Mouse (Mus musculus): Measurements from ENCODE around the gene Hbb-bt. TPM values are rescaled to one million over a fixed set of nuclear protein-coding genes. Genes with fewer than 3 reads are reported as not detected.
"Not testable (repeated sequence)": the region's sequence is repeated elsewhere in the genome, so short reads cannot be mapped to it uniquely, and the experiment has no call there.

The Hbb-bt gene
- polyA plus RNA-seq, 1 experiment from 2014 or later = 191 TPM

- WGBS = 92% methylated on average over 3 of the region's 3 CpGs
Measured at GRCm38 (mm10) chr7:103825536-103826254, 11.9 kb upstream of the Hbb-bt start.

GRCm38 (mm10) chr7:103824597-103824996 lies 10.8 kb upstream of the Hbb-bt start:
- no peaks in the 10 kb centered on the region for H3K4me1 ChIP-seq
- no peaks in the 10 kb centered on the region for H3K36me3 ChIP-seq
- WGBS = 91% methylated on average over 2 of the region's 2 CpGs
- no peak for DNase-seq (ENCODE audit: low spot score)
- H3K4me3 ChIP-seq = no peak overlapping the region
- H3K9me3 ChIP-seq (replicated peaks) = no peaks in the 10 kb centered on the region
- no peaks in the 10 kb centered on the region for H3K27me3 ChIP-seq (ENCODE audit: low read depth, poor library complexity, severe bottlenecking)
- no peak overlapping the region for H3K27ac ChIP-seq (replicated peaks)

More at GRCm38 (mm10) chr7:103825536-103826254, 11.9 kb upstream of the Hbb-bt start:
- Histone ChIP-seq H3K27ac (replicated peaks) (no peak overlapping the region), H3K4me1 (no peaks in the 10 kb centered on the region), H3K9me3 (replicated peaks) (no peaks in the 10 kb centered on the region), H3K4me3 (no peak overlapping the region), H3K36me3 (no peaks in the 10 kb centered on the region), H3K27me3 (ENCODE audit: low read depth, poor library complexity, severe bottlenecking) (no peaks in the 10 kb centered on the region)
- no peak for DNase-seq (ENCODE audit: low spot score)

- WGBS = 60% methylated on average over 1 of the region's 2 CpGs
Measured at GRCm38 (mm10) chr7:103815085-103815484, 1.3 kb upstream of the Hbb-bt start.

GRCm38 (mm10) chr7:103813152-103813551 lies 644 bp downstream of the Hbb-bt start:
- not testable (repeated sequence) for H3K4me3 ChIP-seq; H3K27me3 ChIP-seq (ENCODE audit: low read depth, poor library complexity, severe bottlenecking); DNase-seq (ENCODE audit: low spot score); H3K4me1 ChIP-seq; H3K9me3 ChIP-seq (replicated peaks); H3K27ac ChIP-seq (replicated peaks); H3K36me3 ChIP-seq
- no CpG with 5 or more reads among the region's 3 CpGs for WGBS

More at GRCm38 (mm10) chr7:103815085-103815484, 1.3 kb upstream of the Hbb-bt start:
- not testable (repeated sequence) for H3K4me3 ChIP-seq; H3K27ac ChIP-seq (replicated peaks); H3K4me1 ChIP-seq; H3K27me3 ChIP-seq (ENCODE audit: low read depth, poor library complexity, severe bottlenecking); H3K9me3 ChIP-seq (replicated peaks); H3K36me3 ChIP-seq; DNase-seq (ENCODE audit: low spot score)

- H3K9me3 ChIP-seq (replicated peaks) = no peaks in the 10 kb centered on the region
- H3K27me3 ChIP-seq (ENCODE audit: low read depth, poor library complexity, severe bottlenecking) = no peaks in the 10 kb centered on the region
- 75% methylated on average over 1 of the region's 1 CpGs for WGBS
- no peak for DNase-seq (ENCODE audit: low spot score)
- no peak overlapping the region for H3K4me3 ChIP-seq
- no peak overlapping the region for H3K27ac ChIP-seq (replicated peaks)
- no peaks in the 10 kb centered on the region for H3K36me3 ChIP-seq
- H3K4me1 ChIP-seq = no peaks in the 10 kb centered on the region
Measured at GRCm38 (mm10) chr7:103812174-103812573, 1.6 kb downstream of the Hbb-bt start.

GRCm38 (mm10) chr7:103811223-103811845 lies 2.5 kb downstream of the Hbb-bt start:
- DNase-seq (ENCODE audit: low spot score) = no peak
- no peaks in the 10 kb centered on the region for H3K27me3 ChIP-seq (ENCODE audit: low read depth, poor library complexity, severe bottlenecking)
- no peak overlapping the region for H3K4me3 ChIP-seq
- no peaks in the 10 kb centered on the region for H3K9me3 ChIP-seq (replicated peaks)
- H3K27ac ChIP-seq (replicated peaks) = no peak overlapping the region
- no peaks in the 10 kb centered on the region for H3K36me3 ChIP-seq
- no peaks in the 10 kb centered on the region for H3K4me1 ChIP-seq
- WGBS = 100% methylated on average over 1 of the region's 1 CpGs

- no peak overlapping the region for H3K27ac ChIP-seq (replicated peaks)
- no peaks in the 10 kb centered on the region for H3K27me3 ChIP-seq (ENCODE audit: low read depth, poor library complexity, severe bottlenecking)
- H3K4me1 ChIP-seq = no peaks in the 10 kb centered on the region
- no peak overlapping the region for H3K4me3 ChIP-seq
- WGBS = 86% methylated on average over 3 of the region's 3 CpGs
- no peak for DNase-seq (ENCODE audit: low spot score)
- no peaks in the 10 kb centered on the region for H3K9me3 ChIP-seq (replicated peaks)
- no peaks in the 10 kb centered on the region for H3K36me3 ChIP-seq
Measured at GRCm38 (mm10) chr7:103810746-103811145, 3.0 kb downstream of the Hbb-bt start.

GRCm38 (mm10) chr7:103810296-103810695 lies 3.5 kb downstream of the Hbb-bt start:
- H3K4me3 ChIP-seq = no peak overlapping the region
- H3K27ac ChIP-seq (replicated peaks) = no peak overlapping the region
- no peak for DNase-seq (ENCODE audit: low spot score)
- WGBS = 90% methylated on average over 1 of the region's 1 CpGs
- no peaks in the 10 kb centered on the region for H3K36me3 ChIP-seq
- no peaks in the 10 kb centered on the region for H3K9me3 ChIP-seq (replicated peaks)
- no peaks in the 10 kb centered on the region for H3K4me1 ChIP-seq
- no peaks in the 10 kb centered on the region for H3K27me3 ChIP-seq (ENCODE audit: low read depth, poor library complexity, severe bottlenecking)

GRCm38 (mm10) chr7:103809801-103810155 lies 4.0 kb downstream of the Hbb-bt start:
- H3K27me3 ChIP-seq (ENCODE audit: low read depth, poor library complexity, severe bottlenecking) = no peaks in the 10 kb centered on the region
- no peak overlapping the region for H3K4me3 ChIP-seq
- no peaks in the 10 kb centered on the region for H3K4me1 ChIP-seq
- H3K36me3 ChIP-seq = no peaks in the 10 kb centered on the region
- DNase-seq (ENCODE audit: low spot score) = no peak
- H3K9me3 ChIP-seq (replicated peaks) = no peaks in the 10 kb centered on the region
- no peak overlapping the region for H3K27ac ChIP-seq (replicated peaks)
- 72% methylated on average over 1 of the region's 1 CpGs for WGBS

- WGBS = 76% methylated on average over 5 of the region's 5 CpGs
- Histone ChIP-seq H3K27ac (replicated peaks) (no peak overlapping the region), H3K4me3 (no peak overlapping the region), H3K9me3 (replicated peaks) (no peaks in the 10 kb centered on the region), H3K36me3 (no peaks in the 10 kb centered on the region), H3K27me3 (ENCODE audit: low read depth, poor library complexity, severe bottlenecking) (no peaks in the 10 kb centered on the region), H3K4me1 (no peaks in the 10 kb centered on the region)
- no peak for DNase-seq (ENCODE audit: low spot score)
Measured at GRCm38 (mm10) chr7:103808971-103809800, 4.6 kb downstream of the Hbb-bt start.

- H3K36me3 ChIP-seq; H3K4me1 ChIP-seq; H3K9me3 ChIP-seq (replicated peaks); H3K27ac ChIP-seq (replicated peaks); H3K4me3 ChIP-seq; H3K27me3 ChIP-seq (ENCODE audit: low read depth, poor library complexity, severe bottlenecking); DNase-seq (ENCODE audit: low spot score): not testable (repeated sequence)
- 75% methylated on average over 2 of the region's 2 CpGs for WGBS
Measured at GRCm38 (mm10) chr7:103808120-103808519, 5.7 kb downstream of the Hbb-bt start.

- Histone ChIP-seq H3K27me3 (ENCODE audit: low read depth, poor library complexity, severe bottlenecking) (no peaks in the 10 kb centered on the region), H3K4me3 (no peak overlapping the region), H3K4me1 (no peaks in the 10 kb centered on the region), H3K36me3 (no peaks in the 10 kb centered on the region), H3K27ac (replicated peaks) (no peak overlapping the region), H3K9me3 (replicated peaks) (no peaks in the 10 kb centered on the region)
- peak; percentile 13 for DNase-seq (ENCODE audit: low spot score)
- WGBS = 76% methylated on average over 1 of the region's 1 CpGs
Measured at GRCm38 (mm10) chr7:103806856-103807255, 6.9 kb downstream of the Hbb-bt start.
